Mouse (Mus musculus) myocyte (in vitro differentiated cells): Measurements from ENCODE around the gene Kazn. TPM values are rescaled to one million over a fixed set of nuclear protein-coding genes. Genes with fewer than 3 reads are reported as not detected.

Source experiments
- H3K27me3 ChIP-seq: one replicate; pipeline ENCODE4 v1.6.1; 2011; ENCODE audit not compliant: control insufficient read depth, insufficient read depth, insufficient read length
- H3K36me3 ChIP-seq: one replicate; pipeline ENCODE4 v1.6.1; 2011; ENCODE audit not compliant: control insufficient read depth, insufficient read depth
- H3K4me2 ChIP-seq: one replicate; pipeline ENCODE4 v1.6.1; 2011; ENCODE audit warnings: low read depth, control low read depth
- H3K4me3 ChIP-seq: one replicate; pipeline ENCODE4 v1.5.1; 2011; ENCODE audit warnings: mild to moderate bottlenecking, control low read depth, moderate library complexity
- H3K79me2 ChIP-seq: one replicate; pipeline ENCODE4 v1.6.1; 2011; ENCODE audit not compliant: control insufficient read depth, insufficient read depth
- H3ac ChIP-seq: one replicate; pipeline ENCODE4 v1.6.1; 2011; ENCODE audit not compliant: control insufficient read depth, insufficient read length
- CEBPB ChIP-seq: IDR thresholded peaks from 2 replicates; pipeline ENCODE4 v1.6.1; 2011; ENCODE audit warnings: mild to moderate bottlenecking, moderate library complexity; ENCODE audit not compliant: poor library complexity, insufficient read depth, severe bottlenecking
- E2F4 ChIP-seq: IDR thresholded peaks from one replicate; pipeline ENCODE4 v1.6.1; 2011; ENCODE audit warnings: mild to moderate bottlenecking, control low read depth, moderate library complexity; ENCODE audit not compliant: insufficient read depth
- MAX ChIP-seq: IDR thresholded peaks from one replicate; pipeline ENCODE4 v1.6.1; 2011; ENCODE audit warnings: low read depth, mild to moderate bottlenecking, control low read depth
- MYOD1 ChIP-seq, 3 experiments: IDR thresholded peaks; one replicate each; pipeline ENCODE4 v1.6.1; 2011; ENCODE audit warnings: control low read depth in 2 of 3, low read depth in 2 of 3, mild to moderate bottlenecking in 2 of 3, moderate library complexity in 1 of 3; ENCODE audit not compliant: insufficient read length in 2 of 3, control insufficient read depth in 1 of 3
- MYOG ChIP-seq, 3 experiments: IDR thresholded peaks; one replicate each; pipeline ENCODE4 v1.6.1; 2011; ENCODE audit warnings: control low read depth in 2 of 3, low read depth in 2 of 3, mild to moderate bottlenecking in 2 of 3; ENCODE audit not compliant: insufficient read length in 2 of 3, control insufficient read depth in 1 of 3, insufficient read depth in 1 of 3
- POLR2A ChIP-seq: IDR thresholded peaks from one replicate; pipeline ENCODE4 v1.6.1; 2011; ENCODE audit warnings: low read depth, mild to moderate bottlenecking, control low read depth, moderate library complexity; ENCODE audit not compliant: insufficient read length
- POLR2AphosphoS2 ChIP-seq: IDR thresholded peaks from one replicate; pipeline ENCODE4 v1.6.1; 2011; ENCODE audit warnings: low read depth, control low read depth; ENCODE audit not compliant: insufficient read length
- REST ChIP-seq: IDR thresholded peaks from one replicate; pipeline ENCODE4 v1.6.1; 2011; ENCODE audit warnings: mild to moderate bottlenecking, control low read depth, moderate library complexity; ENCODE audit not compliant: insufficient read depth, insufficient read length
- SRF ChIP-seq: IDR thresholded peaks from one replicate; pipeline ENCODE4 v1.6.1; 2011; ENCODE audit warnings: low read depth; ENCODE audit not compliant: control insufficient read depth, insufficient read length
- TCF12 ChIP-seq: IDR thresholded peaks from one replicate; pipeline ENCODE4 v1.6.1; 2011; ENCODE audit warnings: mild to moderate bottlenecking, control low read depth; ENCODE audit not compliant: poor library complexity, insufficient read depth, severe bottlenecking
- TCF3 ChIP-seq: IDR thresholded peaks from one replicate; pipeline ENCODE4 v1.6.1; 2011; ENCODE audit warnings: low read depth, control low read depth; ENCODE audit not compliant: insufficient read length
- USF1 ChIP-seq: IDR thresholded peaks from one replicate; pipeline ENCODE4 v1.6.1; 2011; ENCODE audit warnings: low read depth, mild to moderate bottlenecking, control low read depth, moderate library complexity
- polyA plus RNA-seq: library from polyadenylated mRNA; unstranded; fragments of >200 nt; fragmentation: generic; extraction: Trizol; gene quantifications from one replicate; pipeline ENCODE4 v1.2.1, GENCODE M21; 2012; ENCODE audit warnings: missing spikeins

The Kazn gene
- polyA plus RNA-seq, 1 experiment: not detected

DNA sequence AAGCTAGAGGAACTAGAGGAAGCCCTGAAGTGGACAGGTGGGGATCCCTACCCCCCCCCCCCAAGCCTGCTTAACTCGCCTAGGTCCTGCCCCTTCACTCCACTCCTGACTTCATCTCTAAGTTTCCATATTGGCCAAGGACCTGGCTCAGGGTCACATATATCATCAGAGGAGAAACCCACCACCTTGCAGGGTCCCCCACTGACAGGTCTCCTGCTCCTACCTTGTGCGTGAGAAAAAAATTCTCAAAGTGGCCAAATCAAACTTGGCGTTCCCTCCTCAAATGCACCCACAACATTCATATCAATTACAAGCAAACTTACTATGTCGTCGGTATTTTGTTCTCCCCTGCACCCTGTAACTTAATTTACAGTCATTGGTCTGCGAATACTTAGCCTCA lies 156.0 kb downstream of the Kazn start:
- Histone ChIP-seq H3K4me3 (no peak overlapping the region), H3K4me2 (no peak overlapping the region)
- no peak for TF ChIP-seq REST
- TF ChIP-seq POLR2AphosphoS2: no peak
- TF ChIP-seq MAX: no peak
- TF ChIP-seq USF1: no peak
- no peak for TF ChIP-seq TCF3
- no peak for TF ChIP-seq POLR2A
- no peak for TF ChIP-seq CEBPB
- no peak for TF ChIP-seq E2F4
- TF ChIP-seq MYOG (IDR thresholded peaks at IDR 0.05; ENCODE audit: control insufficient read depth in 1 of 3, insufficient read depth in 1 of 3, insufficient read length in 2 of 3, low read depth in 2 of 3): no peak
- TF ChIP-seq SRF: no peak
- TF ChIP-seq TCF12: no peak
- TF ChIP-seq MYOD1 (IDR thresholded peaks at IDR 0.05; ENCODE audit: control insufficient read depth in 1 of 3, insufficient read length in 2 of 3, low read depth in 2 of 3): no peak

GRCm38 (mm10) chr4:142082703-142083102 lies 156.5 kb downstream of the Kazn start:
- Histone ChIP-seq H3K4me2 (no peak overlapping the region), H3K79me2 (no peaks in the 10 kb centered on the region), H3K36me3 (no peaks in the 10 kb centered on the region), H3K27me3 (peaks cover 8% of the 10 kb centered on the region), H3K4me3 (no peak overlapping the region), H3ac (no peak overlapping the region)
- no peak for TF ChIP-seq MYOG (IDR thresholded peaks at IDR 0.05; ENCODE audit: control insufficient read depth in 1 of 3, insufficient read depth in 1 of 3, insufficient read length in 2 of 3, low read depth in 2 of 3)
- no peak for TF ChIP-seq SRF
- no peak for TF ChIP-seq POLR2AphosphoS2
- TF ChIP-seq TCF12: no peak
- no peak for TF ChIP-seq REST
- no peak for TF ChIP-seq E2F4
- no peak for TF ChIP-seq MAX
- TF ChIP-seq TCF3: no peak
- no peak for TF ChIP-seq MYOD1 (IDR thresholded peaks at IDR 0.05; ENCODE audit: control insufficient read depth in 1 of 3, insufficient read length in 2 of 3, low read depth in 2 of 3)
- no peak for TF ChIP-seq POLR2A
- no peak for TF ChIP-seq CEBPB
- no peak for TF ChIP-seq USF1

More for the DNA sequence above, 156.0 kb downstream of the Kazn start:
- no peak overlapping the region for H3ac ChIP-seq
- no peaks in the 10 kb centered on the region for H3K36me3 ChIP-seq
- H3K27me3 ChIP-seq: peaks cover 8% of the 10 kb centered on the region
- no peaks in the 10 kb centered on the region for H3K79me2 ChIP-seq

- no peaks in the 10 kb centered on the region for H3K79me2 ChIP-seq
- H3K36me3 ChIP-seq: no peaks in the 10 kb centered on the region
- H3K4me2 ChIP-seq: no peak overlapping the region
- H3ac ChIP-seq: no peak overlapping the region
- no peak for TF ChIP-seq MYOD1 (IDR thresholded peaks at IDR 0.05; ENCODE audit: control insufficient read depth in 1 of 3, insufficient read length in 2 of 3, low read depth in 2 of 3)
- TF ChIP-seq POLR2A: no peak
- peaks cover 8% of the 10 kb centered on the region for H3K27me3 ChIP-seq
- no peak overlapping the region for H3K4me3 ChIP-seq
Measured at GRCm38 (mm10) chr4:142081631-142082283, 157.4 kb downstream of the Kazn start.

- TF ChIP-seq POLR2AphosphoS2 (no peak), REST (no peak), MYOG (IDR thresholded peaks at IDR 0.05; ENCODE audit: control insufficient read depth in 1 of 3, insufficient read depth in 1 of 3, insufficient read length in 2 of 3, low read depth in 2 of 3) (no peak), E2F4 (no peak), MAX (no peak), MYOD1 (IDR thresholded peaks at IDR 0.05; ENCODE audit: control insufficient read depth in 1 of 3, insufficient read length in 2 of 3, low read depth in 2 of 3) (no peak), POLR2A (no peak), SRF (no peak), TCF12 (no peak), TCF3 (no peak), CEBPB (no peak), USF1 (no peak)
- Histone ChIP-seq H3ac (no peak overlapping the region), H3K79me2 (no peaks in the 10 kb centered on the region), H3K4me2 (no peak overlapping the region), H3K27me3 (peaks cover 8% of the 10 kb centered on the region), H3K4me3 (no peak overlapping the region), H3K36me3 (no peaks in the 10 kb centered on the region)
Measured at GRCm38 (mm10) chr4:142080901-142081630, 158.1 kb downstream of the Kazn start.

GRCm38 (mm10) chr4:142080487-142080767 lies 158.8 kb downstream of the Kazn start:
- Histone ChIP-seq H3K79me2 (no peaks in the 10 kb centered on the region), H3ac (no peak overlapping the region), H3K4me3 (no peak overlapping the region), H3K4me2 (no peak overlapping the region), H3K36me3 (no peaks in the 10 kb centered on the region), H3K27me3 (peaks cover 8% of the 10 kb centered on the region)
- no peak for TF ChIP-seq SRF
- no peak for TF ChIP-seq POLR2A
- no peak for TF ChIP-seq MAX
- no peak for TF ChIP-seq MYOG (IDR thresholded peaks at IDR 0.05; ENCODE audit: control insufficient read depth in 1 of 3, insufficient read depth in 1 of 3, insufficient read length in 2 of 3, low read depth in 2 of 3)
